Mouse (Mus musculus): Measurements from ENCODE around the gene Gm20547.
A peak's percentile ranks its signal among the peaks of the same experiment; 100 is the strongest.

The Gm20547 gene

GRCm38 (mm10) chr17:34895724-34896123 lies 13.9 kb upstream of the Gm20547 start:
- DNase-seq, result peak; percentile 26

- DNase-seq, result peak; percentile 54
Measured at GRCm38 (mm10) chr17:34894801-34895530, 13.1 kb upstream of the Gm20547 start.

GRCm38 (mm10) chr17:34894074-34894597 lies 12.3 kb upstream of the Gm20547 start:
- peak; percentile 96 for DNase-seq

GRCm38 (mm10) chr17:34893072-34893824 lies 11.4 kb upstream of the Gm20547 start:
- DNase-seq, result no peak

- DNase-seq, result no peak
Measured at GRCm38 (mm10) chr17:34891377-34891776, 9.5 kb upstream of the Gm20547 start.

- DNase-seq, result no peak
Measured at GRCm38 (mm10) chr17:34890074-34890743, 8.4 kb upstream of the Gm20547 start.

GRCm38 (mm10) chr17:34887942-34888341 lies 6.1 kb upstream of the Gm20547 start:
- no peak for DNase-seq

GRCm38 (mm10) chr17:34885615-34886014 lies 3.8 kb upstream of the Gm20547 start:
- DNase-seq, result no peak

- DNase-seq, result no peak
Measured at GRCm38 (mm10) chr17:34884704-34885103, 2.9 kb upstream of the Gm20547 start.

- no peak for DNase-seq
Measured at GRCm38 (mm10) chr17:34883332-34883731, 1.5 kb upstream of the Gm20547 start.

- DNase-seq, result no peak
Measured at GRCm38 (mm10) chr17:34881166-34881565, 676 bp downstream of the Gm20547 start.

GRCm38 (mm10) chr17:34879336-34879879 lies 2.4 kb downstream of the Gm20547 start, which contains the start of gene Zbtb12:
TSS of gene Zbtb12 (plus strand) at chr17:34879483.
- DNase-seq, result no peak

GRCm38 (mm10) chr17:34874321-34874720 lies 7.5 kb downstream of the Gm20547 start:
- no peak for DNase-seq

GRCm38 (mm10) chr17:34865981-34866380 lies 15.9 kb downstream of the Gm20547 start:
- no peak for DNase-seq

- peak; percentile 93 for DNase-seq
Measured at GRCm38 (mm10) chr17:34862416-34863081, 19.3 kb downstream of the Gm20547 start, which contains the start of gene Cfb. TSS of gene Cfb (minus strand) at chr17:34862518.

- peak; percentile 88 for DNase-seq
Measured at GRCm38 (mm10) chr17:34861704-34862415, 20.0 kb downstream of the Gm20547 start.

GRCm38 (mm10) chr17:34860514-34860913 lies 21.3 kb downstream of the Gm20547 start:
- no peak for DNase-seq

GRCm38 (mm10) chr17:34858670-34859069 lies 23.2 kb downstream of the Gm20547 start:
- DNase-seq, result no peak

- peak; percentile 62 for DNase-seq
Measured at GRCm38 (mm10) chr17:34855825-34856224, 26.0 kb downstream of the Gm20547 start.

- no peak for DNase-seq
Measured at GRCm38 (mm10) chr17:34854761-34855160, 27.1 kb downstream of the Gm20547 start.

- no peak for DNase-seq
Measured at GRCm38 (mm10) chr17:34853511-34853910, 28.3 kb downstream of the Gm20547 start.

Data from kidney, adult 9 months (tissue).